Mouse (Mus musculus): ENCODE data around the gene Pnn. TPM values are rescaled to one million over a fixed set of nuclear protein-coding genes. Genes with fewer than 3 reads are reported as not detected.

Pnn gene
- polyA plus RNA-seq, 1 experiment: 10.4 TPM

DNA sequence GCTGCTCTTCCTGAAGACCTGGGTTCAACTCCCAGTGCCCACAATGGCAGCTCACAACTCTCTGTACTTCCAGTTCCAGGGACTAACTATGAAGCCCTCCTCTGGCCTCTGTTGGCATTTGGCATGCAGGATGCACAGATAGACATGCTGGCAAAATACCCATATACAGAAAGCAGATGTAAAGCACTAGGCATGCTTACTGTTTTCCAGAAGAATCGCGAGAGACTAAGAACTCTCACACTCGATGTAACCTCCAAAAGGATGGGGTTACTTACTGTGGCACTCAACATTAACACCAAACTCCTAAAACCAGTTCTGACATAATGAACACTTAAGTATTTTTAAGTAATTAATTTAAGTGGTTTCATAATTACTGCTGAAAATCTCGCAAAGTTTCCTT, 6.4 kb upstream of the Pnn start:
- no peak for DNase-seq
- Histone ChIP-seq H3K36me3 (ENCODE audit: control insufficient read depth, insufficient read depth, low read length) (no peaks in the 10 kb centered on the region; the same call in 1 of the 2 replicates), H3K4me1 (ENCODE audit: control insufficient read depth, insufficient read depth, low read length) (peaks cover 3% of the 10 kb centered on the region; the same call in 1 of the 2 replicates), H3K27ac (ENCODE audit: insufficient read depth, low read depth, low read length) (no peak overlapping the region), H3K27me3 (replicated peaks; ENCODE audit: control insufficient read depth, insufficient read depth, low read length) (no peaks in the 10 kb centered on the region), H3K4me3 (ENCODE audit: insufficient read depth, low read depth, low read length) (peak overlapping the region; percentile 96)
- TF ChIP-seq CTCF (conservative IDR thresholded peaks at IDR 0.05; ENCODE audit: insufficient read depth, insufficient read length, low read depth, low read length) (no peak), POLR2A (IDR thresholded peaks at IDR 0.05; ENCODE audit: low read depth, low read length) (no peak)
- 27% methylated on average over 4 of the region's 4 CpGs for WGBS

DNA sequence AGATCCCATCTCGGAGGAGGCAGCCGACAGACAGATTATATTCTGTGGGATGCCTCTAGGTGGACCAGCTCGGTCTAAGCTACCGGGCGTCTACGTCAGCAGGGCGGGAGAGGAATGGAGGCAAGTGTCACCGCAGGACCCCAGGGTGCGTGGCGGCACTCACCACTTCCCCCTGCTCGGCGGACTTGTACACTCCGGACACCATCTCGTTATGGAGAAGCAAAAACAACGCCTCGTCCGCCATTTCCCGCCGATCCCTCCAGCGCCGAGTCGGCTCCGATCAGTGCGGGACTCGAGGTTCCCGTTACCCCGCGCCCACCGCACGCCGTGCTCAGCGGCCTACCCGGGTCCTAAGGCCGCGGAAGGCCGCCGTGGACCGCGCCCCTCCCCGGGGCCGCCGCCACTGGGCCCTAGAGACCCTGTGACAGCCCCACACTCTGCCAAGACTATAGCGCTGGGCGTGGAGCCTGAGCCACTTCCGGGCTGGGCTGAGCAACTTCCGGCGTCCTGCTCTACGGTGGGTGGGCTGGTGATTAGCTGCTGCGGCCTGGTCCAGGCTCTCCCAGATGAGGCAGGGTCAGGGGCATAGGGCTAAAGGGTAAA, 5.6 kb upstream of the Pnn start, which contains the start of gene Trappc6b:
TSS of gene Trappc6b (minus strand) at position 480 of the 603 bp plus-strand sequence.
- Histone ChIP-seq H3K36me3 (ENCODE audit: control insufficient read depth, insufficient read depth, low read length) (no peaks in the 10 kb centered on the region; the same call in 1 of the 2 replicates), H3K27me3 (replicated peaks; ENCODE audit: control insufficient read depth, insufficient read depth, low read length) (no peaks in the 10 kb centered on the region), H3K4me3 (ENCODE audit: insufficient read depth, low read depth, low read length) (peak within 1 kb of the TSS; percentile 96), H3K27ac (ENCODE audit: insufficient read depth, low read depth, low read length) (peak within 1 kb of the TSS; percentile 97), H3K4me1 (ENCODE audit: control insufficient read depth, insufficient read depth, low read length) (peaks cover 3% of the 10 kb centered on the region; the same call in 1 of the 2 replicates)
- peak; percentile 85 for DNase-seq
- TF ChIP-seq POLR2A (IDR thresholded peaks at IDR 0.05; ENCODE audit: low read depth, low read length): no peak
- TF ChIP-seq CTCF (conservative IDR thresholded peaks at IDR 0.05; ENCODE audit: insufficient read depth, insufficient read length, low read depth, low read length): peak; percentile 32
- under 1% methylated on average over 49 of the region's 49 CpGs for WGBS

DNA sequence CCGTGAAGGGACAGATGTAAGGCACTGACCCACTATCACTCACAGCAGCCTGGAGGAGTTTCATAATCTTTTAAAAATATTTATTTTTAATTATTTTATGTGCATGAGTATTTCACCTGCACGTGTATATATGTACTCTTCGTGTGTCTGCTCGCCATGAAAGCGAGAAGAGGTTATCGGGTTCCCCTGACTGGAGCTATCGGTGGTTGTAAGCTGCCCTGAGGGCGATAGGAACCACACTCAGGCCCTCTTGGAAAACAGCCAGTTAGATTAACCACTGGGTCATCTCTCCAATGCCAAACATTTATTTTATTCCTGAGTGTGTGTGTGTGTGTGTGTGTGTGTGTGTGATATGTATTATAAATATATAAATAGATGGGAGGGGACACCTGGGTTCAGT, 1.8 kb upstream of the Pnn start:
- Histone ChIP-seq H3K36me3 (ENCODE audit: control insufficient read depth, insufficient read depth, low read length) (peaks cover 2% of the 10 kb centered on the region; the same call in 1 of the 2 replicates), H3K4me1 (ENCODE audit: control insufficient read depth, insufficient read depth, low read length) (peaks cover 6% of the 10 kb centered on the region; the same call in 1 of the 2 replicates), H3K27ac (ENCODE audit: insufficient read depth, low read depth, low read length) (no peak overlapping the region), H3K4me3 (ENCODE audit: insufficient read depth, low read depth, low read length) (no peak overlapping the region), H3K27me3 (replicated peaks; ENCODE audit: control insufficient read depth, insufficient read depth, low read length) (no peaks in the 10 kb centered on the region)
- DNase-seq: no peak
- 90% methylated on average over 8 of the region's 8 CpGs for WGBS
- TF ChIP-seq CTCF (conservative IDR thresholded peaks at IDR 0.05; ENCODE audit: insufficient read depth, insufficient read length, low read depth, low read length): no peak
- TF ChIP-seq POLR2A (IDR thresholded peaks at IDR 0.05; ENCODE audit: low read depth, low read length): no peak

DNA sequence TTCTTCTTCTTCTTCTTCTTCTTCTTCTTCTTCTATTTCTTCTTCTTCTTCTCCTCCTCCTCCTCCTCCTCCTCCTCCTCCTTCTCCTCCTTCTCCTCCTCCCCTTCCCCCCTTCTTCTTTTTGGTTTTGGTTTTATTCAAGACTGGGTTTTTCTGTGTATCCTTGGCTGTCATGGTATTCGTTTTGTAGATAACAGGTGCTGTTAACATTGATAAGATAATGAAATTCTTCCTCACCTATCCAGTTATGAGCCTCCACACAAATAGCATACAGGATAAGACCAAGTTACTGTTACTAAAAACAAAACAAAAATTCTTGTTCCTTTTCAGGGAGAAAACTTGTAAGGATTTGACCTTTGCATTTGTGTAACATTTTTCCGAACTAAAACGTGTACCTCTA, 908 bp upstream of the Pnn start:
- Histone ChIP-seq H3K27me3 (replicated peaks; ENCODE audit: control insufficient read depth, insufficient read depth, low read length) (no peaks in the 10 kb centered on the region), H3K36me3 (ENCODE audit: control insufficient read depth, insufficient read depth, low read length) (peaks cover 4% of the 10 kb centered on the region; the same call in 1 of the 2 replicates), H3K27ac (ENCODE audit: insufficient read depth, low read depth, low read length) (no peak overlapping the region), H3K4me1 (ENCODE audit: control insufficient read depth, insufficient read depth, low read length) (0 out of 2 replicates have a peak, but pooled peaks cover 2% of the 10 kb centered on the region), H3K4me3 (ENCODE audit: insufficient read depth, low read depth, low read length) (peak overlapping the region; percentile 55; the same call in 1 of the 2 replicates)
- DNase-seq: no peak
- TF ChIP-seq POLR2A (IDR thresholded peaks at IDR 0.05; ENCODE audit: low read depth, low read length) (no peak), CTCF (conservative IDR thresholded peaks at IDR 0.05; ENCODE audit: insufficient read depth, insufficient read length, low read depth, low read length) (no peak)
- WGBS: 73% methylated on average over 3 of the region's 3 CpGs

DNA sequence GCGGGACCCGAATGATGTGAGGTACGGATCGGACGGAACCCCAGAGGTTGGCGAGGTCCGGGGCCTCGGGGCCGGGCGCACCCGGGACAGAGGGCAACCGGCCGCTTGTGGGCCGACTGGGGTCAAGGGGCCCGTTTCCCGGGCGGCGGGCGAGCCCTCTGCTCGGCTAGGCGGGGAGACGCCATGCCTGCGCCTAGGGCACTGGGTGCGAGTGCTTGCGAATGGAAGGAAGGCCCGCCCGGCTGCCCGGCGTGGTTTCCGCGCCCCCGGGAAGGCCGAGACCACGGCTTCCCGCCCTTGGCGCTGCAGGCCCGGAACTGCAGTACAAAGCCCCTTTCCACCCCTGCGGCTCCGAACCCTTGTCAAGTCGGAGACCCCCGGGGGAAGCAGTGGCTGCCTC, 411 bp downstream of the Pnn start:
- Histone ChIP-seq H3K36me3 (ENCODE audit: control insufficient read depth, insufficient read depth, low read length) (peaks cover 10% of the 10 kb centered on the region), H3K4me1 (ENCODE audit: control insufficient read depth, insufficient read depth, low read length) (0 out of 2 replicates have a peak, but pooled peaks cover 2% of the 10 kb centered on the region), H3K27ac (ENCODE audit: insufficient read depth, low read depth, low read length) (peak overlapping the region; percentile 58), H3K4me3 (ENCODE audit: insufficient read depth, low read depth, low read length) (peak overlapping the region; percentile 67), H3K27me3 (replicated peaks; ENCODE audit: control insufficient read depth, insufficient read depth, low read length) (no peaks in the 10 kb centered on the region)
- TF ChIP-seq CTCF (conservative IDR thresholded peaks at IDR 0.05; ENCODE audit: insufficient read depth, insufficient read length, low read depth, low read length): no peak
- TF ChIP-seq POLR2A (IDR thresholded peaks at IDR 0.05; ENCODE audit: low read depth, low read length): no peak
- DNase-seq: no peak
- WGBS: under 1% methylated on average over 41 of the region's 41 CpGs

DNA sequence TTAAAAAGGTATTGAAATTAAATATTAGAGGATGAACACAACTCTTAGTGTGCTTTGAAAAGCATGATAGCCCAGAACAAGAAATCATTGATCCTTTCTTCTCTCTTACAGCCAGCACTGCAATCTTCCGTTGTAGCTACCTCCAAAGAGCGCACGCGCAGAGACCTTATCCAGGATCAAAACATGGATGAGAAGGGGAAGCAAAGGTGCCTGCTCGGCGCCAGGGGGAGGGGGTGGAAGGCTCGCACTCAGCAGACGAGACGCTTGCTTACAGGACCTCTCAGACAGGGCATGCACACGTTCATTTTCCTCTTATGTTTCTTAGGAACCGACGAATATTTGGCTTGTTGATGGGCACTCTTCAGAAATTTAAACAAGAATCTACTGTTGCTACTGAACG, 2.1 kb downstream of the Pnn start:
- no peak for TF ChIP-seq POLR2A (IDR thresholded peaks at IDR 0.05; ENCODE audit: low read depth, low read length)
- TF ChIP-seq CTCF (conservative IDR thresholded peaks at IDR 0.05; ENCODE audit: insufficient read depth, insufficient read length, low read depth, low read length): no peak
- Histone ChIP-seq H3K27me3 (replicated peaks; ENCODE audit: control insufficient read depth, insufficient read depth, low read length) (no peaks in the 10 kb centered on the region), H3K36me3 (ENCODE audit: control insufficient read depth, insufficient read depth, low read length) (peaks cover 14% of the 10 kb centered on the region), H3K4me1 (ENCODE audit: control insufficient read depth, insufficient read depth, low read length) (0 out of 2 replicates have a peak, but pooled peaks cover 2% of the 10 kb centered on the region), H3K27ac (ENCODE audit: insufficient read depth, low read depth, low read length) (no peak overlapping the region), H3K4me3 (ENCODE audit: insufficient read depth, low read depth, low read length) (no peak overlapping the region)
- DNase-seq: no peak
- 89% methylated on average over 13 of the region's 13 CpGs for WGBS

DNA sequence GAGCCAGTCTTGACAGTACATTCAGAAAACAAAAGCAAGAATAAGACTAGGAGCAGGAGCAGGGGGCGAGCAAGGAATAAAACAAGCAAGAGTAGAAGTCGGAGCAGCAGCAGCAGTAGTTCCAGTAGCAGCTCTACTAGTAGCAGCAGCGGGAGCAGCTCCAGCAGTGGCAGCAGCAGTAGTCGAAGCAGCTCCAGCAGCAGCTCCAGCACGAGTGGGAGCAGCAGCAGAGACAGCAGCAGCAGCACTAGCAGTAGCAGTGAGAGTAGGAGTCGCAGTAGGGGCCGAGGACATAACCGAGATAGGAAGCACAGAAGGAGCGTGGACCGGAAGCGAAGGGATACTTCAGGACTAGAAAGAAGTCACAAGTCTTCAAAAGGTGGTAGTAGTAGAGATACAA, 5.6 kb downstream of the Pnn start:
- no peak for TF ChIP-seq POLR2A (IDR thresholded peaks at IDR 0.05; ENCODE audit: low read depth, low read length)
- TF ChIP-seq CTCF (conservative IDR thresholded peaks at IDR 0.05; ENCODE audit: insufficient read depth, insufficient read length, low read depth, low read length): no peak
- Histone ChIP-seq H3K27me3 (replicated peaks; ENCODE audit: control insufficient read depth, insufficient read depth, low read length) (no peaks in the 10 kb centered on the region), H3K4me3 (ENCODE audit: insufficient read depth, low read depth, low read length) (no peak overlapping the region), H3K27ac (ENCODE audit: insufficient read depth, low read depth, low read length) (no peak overlapping the region), H3K36me3 (ENCODE audit: control insufficient read depth, insufficient read depth, low read length) (peaks cover 14% of the 10 kb centered on the region), H3K4me1 (ENCODE audit: control insufficient read depth, insufficient read depth, low read length) (0 out of 2 replicates have a peak, but pooled peaks cover 2% of the 10 kb centered on the region)
- 88% methylated on average over 11 of the region's 11 CpGs for WGBS
- no peak for DNase-seq

Measured in kidney, adult 2 months (tissue).